Mouse (Mus musculus): ENCODE measurements at regions not wholly inside any gene's neighbourhood (a gene's known extent, or its start where the extent isn't known, plus 50 kb on each side); places are given as distances from the start of the nearest gene placed in this dataset.

DNA sequence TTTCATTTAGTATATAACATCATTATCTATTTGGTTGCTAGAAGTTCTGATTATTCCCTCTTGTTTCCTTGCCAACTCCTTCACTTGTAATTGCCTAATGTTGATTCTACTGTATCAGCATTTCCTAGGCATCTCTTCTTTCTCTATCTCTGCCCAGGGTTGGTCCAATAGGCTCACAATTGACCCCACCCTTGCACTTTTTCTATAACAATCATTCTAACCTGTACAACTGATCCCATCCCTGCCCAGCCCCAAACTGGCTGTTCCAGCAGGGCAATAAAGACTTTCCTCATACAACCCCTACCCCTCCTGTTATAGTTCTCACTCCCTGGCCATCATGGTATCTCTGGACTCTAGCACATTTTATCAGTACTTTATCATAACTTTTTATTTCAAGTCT, 104.3 kb downstream of the Ccdc71l start:
- no peak for TF ChIP-seq CTCF (IDR thresholded peaks at IDR 0.05; ENCODE audit: borderline replicate concordance, insufficient read depth, low read length)
- TF ChIP-seq POLR2A (IDR thresholded peaks at IDR 0.05; ENCODE audit: low read depth, low read length), result no peak
